Mouse (Mus musculus) left cerebral cortex, postnatal 25 days (tissue): ENCODE results near the gene Cdh22. TPM values are rescaled to one million over a fixed set of nuclear protein-coding genes. Genes with fewer than 3 reads are reported as not detected.
A peak's percentile ranks its signal among the peaks of the same experiment; 100 is the strongest.

ENCODE experiments used
- DNase-seq, 2 experiments: peaks; one replicate each; pipeline ENCODE4 v3.0.0; 2022; ENCODE audit warnings: low spot score in 2 of 2, mixed read lengths in 1 of 2
- intact Hi-C: fragments of 180-260 bp; cut with DNase I; formaldehyde crosslinking; loops from one replicate; pipeline ENCODE4 v1.15.1; 2025
- total RNA-seq, 2 experiments: library from RNA; stranded (reverse); gene quantifications; 2 replicates each; pipeline ENCODE4 v1.2.3; 2021

Gene Cdh22
- total RNA-seq, 2 experiments from 2014 or later, result 53.9 to 54.7 TPM

- peak; percentile 35 to 55 for DNase-seq
- intact Hi-C loops, result loop anchor here (2.0 kb wide), 1 partner anchor 33 kb away; no protein-coding TSS in a partner anchor
These were observed 122.5 kb downstream of the Cdh22 start for GRCm38 (mm10) chr2:165112149-165112548.

- DNase-seq, result no peak
- intact Hi-C loops, result no loop called here
These were observed 128.1 kb downstream of the Cdh22 start for GRCm38 (mm10) chr2:165106585-165106984.

GRCm38 (mm10) chr2:165105513-165106079 is 129.1 kb downstream of the Cdh22 start:
- intact Hi-C loops, result no loop called here
- DNase-seq, result peak in 1 of 2 experiments; percentile 38

GRCm38 (mm10) chr2:165102920-165103319 is 131.7 kb downstream of the Cdh22 start:
- intact Hi-C loops, result no loop called here
- DNase-seq, result no peak

- intact Hi-C loops, result no loop called here
- no peak for DNase-seq
These were observed 133.9 kb downstream of the Cdh22 start for GRCm38 (mm10) chr2:165100749-165101148.

- DNase-seq, result no peak
- intact Hi-C loops, result no loop called here
These were observed 135.8 kb downstream of the Cdh22 start for GRCm38 (mm10) chr2:165098861-165099260.

- intact Hi-C loops, result no loop called here
- DNase-seq, result no peak
These were observed 138.3 kb downstream of the Cdh22 start for GRCm38 (mm10) chr2:165096367-165096766.

GRCm38 (mm10) chr2:165092393-165092792 is 142.3 kb downstream of the Cdh22 start:
- intact Hi-C loops, result no loop called here
- no peak for DNase-seq

GRCm38 (mm10) chr2:165091433-165091965 is 143.2 kb downstream of the Cdh22 start:
- intact Hi-C loops, result no loop called here

GRCm38 (mm10) chr2:165090650-165091049 is 144.0 kb downstream of the Cdh22 start, which contains the start of gene 1700025C18Rik:
1700025C18Rik (minus strand) TSS chr2:165090750.
- intact Hi-C loops, result no loop called here

More at GRCm38 (mm10) chr2:165091433-165091965, 143.2 kb downstream of the Cdh22 start:
- DNase-seq, result no peak

GRCm38 (mm10) chr2:165089470-165089869 is 145.2 kb downstream of the Cdh22 start:
- intact Hi-C loops, result no loop called here

More at GRCm38 (mm10) chr2:165090650-165091049, 144.0 kb downstream of the Cdh22 start, which contains the start of gene 1700025C18Rik:
- DNase-seq, result no peak

GRCm38 (mm10) chr2:165086634-165087033 is 148.0 kb downstream of the Cdh22 start:
- no peak for DNase-seq

More at GRCm38 (mm10) chr2:165089470-165089869, 145.2 kb downstream of the Cdh22 start:
- no peak for DNase-seq

GRCm38 (mm10) chr2:165081257-165081656 is 153.4 kb downstream of the Cdh22 start:
- no peak for DNase-seq
- intact Hi-C loops, result no loop called here

More at GRCm38 (mm10) chr2:165086634-165087033, 148.0 kb downstream of the Cdh22 start:
- intact Hi-C loops, result no loop called here

GRCm38 (mm10) chr2:165080657-165081056 is 154.0 kb downstream of the Cdh22 start:
- intact Hi-C loops, result no loop called here
- no peak for DNase-seq

GRCm38 (mm10) chr2:165078605-165079004 is 156.0 kb downstream of the Cdh22 start:
- intact Hi-C loops, result loop anchor here (2.0 kb wide), 1 partner anchor 34 kb away; no protein-coding TSS in a partner anchor

GRCm38 (mm10) chr2:165078045-165078444 is 156.6 kb downstream of the Cdh22 start:
- peak in 1 of 2 experiments; percentile 51 for DNase-seq
- intact Hi-C loops, result loop anchor here (2.0 kb wide), 1 partner anchor 35 kb away; no protein-coding TSS in a partner anchor

More at GRCm38 (mm10) chr2:165078605-165079004, 156.0 kb downstream of the Cdh22 start:
- no peak for DNase-seq

GRCm38 (mm10) chr2:165077055-165077454 is 157.6 kb downstream of the Cdh22 start:
- peak in 1 of 2 experiments; percentile 27 for DNase-seq
- intact Hi-C loops, result no loop called here

GRCm38 (mm10) chr2:165074937-165075336 is 159.7 kb downstream of the Cdh22 start:
- intact Hi-C loops, result loop anchor here (1.0 to 5.0 kb wide), 5 partner anchors 114 to 412 kb away; partner anchors contain the start of genes Cdh22 and Slc12a5
- DNase-seq, result peak; percentile 87 to 93

GRCm38 (mm10) chr2:165074081-165074884 is 160.4 kb downstream of the Cdh22 start:
- peak in 1 of 2 experiments; percentile 75 for DNase-seq

GRCm38 (mm10) chr2:165073381-165073781 is 161.3 kb downstream of the Cdh22 start:
- peak in 1 of 2 experiments; percentile 60 for DNase-seq
- intact Hi-C loops, result loop anchor here (5.0 kb wide), 1 partner anchor 414 kb away; no protein-coding TSS in a partner anchor

More at GRCm38 (mm10) chr2:165074081-165074884, 160.4 kb downstream of the Cdh22 start:
- intact Hi-C loops, result loop anchor here (2.0 to 5.0 kb wide), 4 partner anchors 113 to 413 kb away; partner anchors contain the start of genes Cdh22 and Slc12a5
